Mouse (Mus musculus): ENCODE results near the gene Evi5. TPM values are rescaled to one million over a fixed set of nuclear protein-coding genes. Genes with fewer than 3 reads are reported as not detected.

Evi5 gene
- total and polyA plus RNA-seq, 3 experiments, result 15.7 to 61.6 (median 55.3) TPM

DNA sequence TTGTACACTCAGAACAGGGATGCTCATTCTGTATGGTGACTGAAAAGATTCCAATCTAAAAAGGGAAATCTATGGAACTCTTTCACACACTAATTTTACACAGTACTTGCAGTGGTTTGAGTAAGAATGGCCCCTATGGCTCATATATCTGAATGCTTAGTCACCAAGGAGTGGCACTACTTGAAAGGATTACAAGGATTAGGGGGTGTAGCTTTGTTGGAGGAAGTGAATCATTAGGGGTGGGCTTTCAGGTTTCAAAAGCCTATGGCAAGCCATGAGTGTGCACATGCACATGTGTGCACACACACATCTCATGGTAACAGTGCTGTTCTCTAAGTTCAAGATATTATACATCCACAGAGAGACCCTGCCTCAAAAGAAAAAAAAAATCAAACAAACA, 72.3 kb downstream of the Evi5 start:
- no peak for DNase-seq

DNA sequence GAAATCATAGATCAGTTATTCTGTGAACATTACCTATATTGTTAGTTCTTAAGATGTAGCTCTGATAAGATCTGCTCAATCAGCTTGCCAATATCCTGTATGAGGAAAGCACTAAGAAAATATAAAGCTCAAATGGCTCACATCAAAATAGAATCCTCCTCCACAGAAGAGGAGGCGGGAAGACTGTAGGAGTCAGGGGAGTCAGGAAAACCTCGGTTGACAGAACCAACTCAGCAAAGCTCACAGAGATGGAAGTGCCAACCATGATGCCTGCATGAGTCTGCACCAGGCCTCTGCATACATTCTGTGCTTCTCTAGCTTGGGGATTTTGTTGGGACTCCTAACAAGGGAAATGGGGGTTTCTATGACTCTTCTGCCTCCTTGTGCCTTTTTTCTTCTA, 73.7 kb downstream of the Evi5 start:
- no peak for DNase-seq

DNA sequence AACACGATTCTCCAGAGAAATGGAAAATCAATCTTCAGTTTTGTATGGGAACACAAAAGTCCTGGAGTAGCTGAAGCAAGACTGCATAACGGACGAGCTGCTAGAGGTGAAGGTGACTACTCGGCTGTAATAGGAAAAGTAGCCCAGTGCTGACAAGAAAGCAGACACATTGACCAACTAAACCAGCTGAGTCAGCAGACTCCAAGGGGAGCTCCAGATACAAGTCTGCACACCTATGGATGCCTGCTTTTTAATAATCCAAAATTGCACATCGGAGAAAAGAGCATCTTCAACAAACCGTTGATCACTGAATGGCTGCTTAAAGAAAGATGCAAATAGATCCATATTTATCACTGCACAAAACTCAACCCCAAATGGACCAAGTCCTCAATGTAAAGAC, 76.6 kb downstream of the Evi5 start:
- no peak for DNase-seq

DNA sequence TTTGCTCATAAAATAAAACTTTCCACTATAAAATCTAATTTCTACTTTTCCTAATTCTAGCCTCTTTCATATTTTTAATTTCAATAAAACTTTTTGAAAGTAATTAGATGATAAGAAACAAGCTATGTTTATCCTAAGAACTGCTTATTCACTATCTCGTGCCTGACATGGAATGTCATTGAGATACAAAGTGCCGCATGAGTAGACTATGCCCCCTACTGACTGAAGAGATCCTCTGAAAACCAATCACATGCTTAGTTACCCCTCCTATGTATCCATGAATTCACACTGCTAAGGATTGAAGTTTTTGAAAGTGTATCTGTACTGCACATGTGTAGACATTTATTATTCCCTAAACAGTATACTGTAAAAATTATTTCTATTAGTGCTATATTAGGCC, 81.0 kb downstream of the Evi5 start:
- DNase-seq, result no peak

DNA sequence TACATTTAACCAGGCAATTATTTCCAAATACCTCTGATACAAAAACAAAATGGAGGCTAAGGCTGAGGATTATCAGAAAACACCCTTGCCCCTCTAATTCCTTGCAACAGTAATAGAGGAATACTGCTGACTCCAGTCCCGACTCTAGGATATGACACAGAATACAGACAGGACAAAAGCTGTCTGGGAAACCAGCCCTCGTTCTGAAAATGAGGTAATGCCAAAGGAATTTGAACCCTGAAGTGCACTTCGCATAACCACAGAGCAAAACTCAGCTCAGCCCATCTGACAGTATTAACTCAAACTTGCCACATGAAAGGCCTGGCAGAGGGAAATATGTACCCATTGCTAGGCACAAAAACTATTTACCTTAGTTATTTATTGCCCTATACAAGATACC, 81.6 kb downstream of the Evi5 start:
- peak; percentile 48 for DNase-seq

DNA sequence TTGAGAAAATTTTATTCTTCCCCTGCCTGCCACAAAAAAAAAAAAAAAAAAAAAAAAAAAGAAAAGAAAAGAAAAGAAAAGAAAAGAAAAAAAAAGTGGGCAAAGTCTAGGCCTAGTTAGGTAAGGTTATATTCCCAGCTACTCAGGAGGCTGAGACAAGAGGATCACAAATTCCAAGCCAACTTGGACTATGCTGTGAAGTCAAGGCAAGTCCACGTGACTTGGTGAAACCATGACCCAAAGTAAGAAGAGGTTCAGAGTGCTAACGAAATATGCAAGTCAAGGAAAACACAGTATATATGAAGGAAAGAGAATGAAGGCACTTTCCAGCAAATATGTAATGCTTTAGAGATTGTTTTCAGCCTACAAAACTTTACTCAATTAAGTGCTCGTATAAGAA, 82.4 kb downstream of the Evi5 start:
- no peak for DNase-seq

DNA sequence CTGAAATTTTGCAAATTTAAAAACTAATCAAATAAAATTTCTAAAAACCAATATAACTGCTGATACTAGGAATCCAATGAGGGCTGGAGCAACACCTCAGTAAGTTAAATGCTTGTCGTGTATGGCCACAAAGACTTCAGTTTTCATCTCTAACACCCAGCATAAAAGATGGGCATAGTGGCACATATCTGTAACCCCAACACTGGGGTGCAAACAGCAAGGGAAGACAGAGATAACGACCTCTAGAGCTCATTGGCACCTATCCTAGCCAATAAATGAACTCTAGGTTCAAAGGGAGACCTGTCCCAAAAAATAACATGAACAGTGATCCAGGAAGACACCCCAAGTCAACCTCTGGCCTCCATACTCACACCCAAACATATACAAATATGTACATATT, 82.9 kb downstream of the Evi5 start:
- DNase-seq, result no peak

DNA sequence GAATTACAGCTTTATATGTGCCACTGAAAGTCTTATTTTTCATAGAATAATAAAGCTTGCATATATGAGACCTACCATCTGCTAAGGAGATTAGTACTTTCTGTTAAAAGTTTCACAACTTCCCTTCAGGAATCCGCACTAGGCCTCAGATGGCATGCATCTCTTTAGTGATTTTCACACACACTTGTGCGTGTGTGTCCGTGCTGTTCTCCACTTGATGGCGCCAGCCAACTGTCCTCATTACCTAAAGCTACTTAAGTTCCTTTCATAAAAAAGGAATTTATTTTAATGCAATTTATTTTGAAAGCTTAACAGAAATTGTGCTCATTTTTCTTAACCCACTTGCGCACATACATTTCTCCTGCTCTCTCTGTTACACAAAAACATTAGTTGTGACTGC, 85.4 kb downstream of the Evi5 start:
- no peak for DNase-seq

DNA sequence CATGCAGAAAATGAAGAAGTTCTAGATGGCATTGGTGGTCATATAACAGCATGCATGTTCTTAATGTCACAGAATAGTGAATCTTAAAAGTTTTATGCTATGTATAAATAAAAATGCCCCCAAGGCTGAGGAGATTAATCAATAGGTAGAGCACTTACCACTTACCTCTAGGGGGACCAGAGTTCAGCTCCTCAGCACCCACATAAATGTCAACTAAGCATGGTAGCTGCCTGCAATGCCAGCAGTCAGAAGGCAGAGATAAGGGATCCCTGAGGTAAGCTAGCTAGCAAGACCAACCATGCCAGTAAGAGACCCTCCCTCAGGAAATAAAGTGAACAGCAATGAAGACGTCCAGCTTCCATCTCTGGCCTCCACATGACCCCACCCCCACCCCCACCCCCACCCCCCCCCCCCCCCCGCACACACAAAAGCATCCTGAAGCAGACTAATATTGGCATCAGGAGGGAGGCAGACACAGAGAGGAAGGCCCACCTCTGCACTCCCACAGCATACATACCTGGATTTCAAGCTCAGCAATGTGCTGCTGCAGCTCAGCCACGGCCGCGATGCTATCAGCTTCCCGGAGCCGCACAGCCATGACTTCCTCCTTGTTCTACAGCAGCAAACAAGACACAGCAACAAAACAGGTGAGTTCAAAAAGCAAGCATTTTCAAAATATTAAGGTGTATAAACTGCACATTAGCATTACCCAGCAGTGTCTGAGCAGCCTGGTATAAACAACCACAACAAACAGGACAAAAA, 87.0 kb downstream of the Evi5 start:
- DNase-seq, result no peak

DNA sequence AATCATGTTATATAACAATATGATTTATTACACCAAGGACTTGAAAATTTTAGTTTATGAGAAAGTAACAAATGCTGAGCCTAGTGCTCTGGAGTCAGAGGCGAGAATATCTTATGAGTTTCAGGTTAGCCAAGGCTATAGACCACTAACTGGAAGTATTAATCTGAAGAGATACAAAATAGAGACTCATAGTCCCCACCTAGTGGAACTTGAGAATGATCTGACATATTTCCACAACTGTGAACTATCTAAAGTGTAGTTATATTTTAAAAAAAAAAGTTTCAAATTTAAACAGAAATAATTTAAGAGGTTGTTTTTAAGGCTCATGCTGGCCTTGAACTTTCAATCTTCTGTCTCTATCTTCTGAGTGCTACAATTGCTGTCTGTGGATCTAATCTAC, 92.5 kb downstream of the Evi5 start:
- no peak for DNase-seq

DNA sequence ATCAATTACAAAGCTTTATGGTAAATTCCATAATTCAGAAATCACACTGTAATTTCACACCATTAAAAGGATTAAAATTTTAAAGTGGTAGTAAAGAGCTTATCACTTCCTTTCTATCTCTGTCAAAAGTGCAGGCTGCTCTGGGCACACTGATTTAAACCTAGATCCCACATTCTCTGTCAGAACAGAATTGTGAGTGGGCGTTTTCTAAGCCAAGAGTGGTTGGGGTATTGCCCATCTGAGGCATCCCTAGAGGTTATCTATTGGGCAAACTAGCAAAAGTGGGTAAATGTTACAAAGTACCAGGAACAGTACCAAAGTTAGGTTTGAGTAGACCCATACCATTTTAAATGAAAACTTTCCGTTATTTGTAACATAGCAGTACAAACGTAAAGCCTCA, 96.1 kb downstream of the Evi5 start:
- DNase-seq, result no peak

DNA sequence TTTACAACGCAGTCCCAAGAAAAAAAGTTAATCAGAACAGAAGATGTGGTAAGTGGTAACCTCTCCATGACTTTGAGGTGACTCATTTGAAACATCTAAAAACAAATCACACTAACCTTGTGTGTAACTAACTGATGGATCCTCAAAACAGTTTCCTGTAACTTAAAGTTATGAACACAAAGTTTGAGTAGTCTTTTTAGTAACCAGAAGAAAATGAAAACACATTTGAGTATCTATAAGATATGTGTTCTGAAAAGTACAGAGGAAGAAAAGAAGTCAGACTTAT, 97.4 kb downstream of the Evi5 start:
- no peak for DNase-seq

DNA sequence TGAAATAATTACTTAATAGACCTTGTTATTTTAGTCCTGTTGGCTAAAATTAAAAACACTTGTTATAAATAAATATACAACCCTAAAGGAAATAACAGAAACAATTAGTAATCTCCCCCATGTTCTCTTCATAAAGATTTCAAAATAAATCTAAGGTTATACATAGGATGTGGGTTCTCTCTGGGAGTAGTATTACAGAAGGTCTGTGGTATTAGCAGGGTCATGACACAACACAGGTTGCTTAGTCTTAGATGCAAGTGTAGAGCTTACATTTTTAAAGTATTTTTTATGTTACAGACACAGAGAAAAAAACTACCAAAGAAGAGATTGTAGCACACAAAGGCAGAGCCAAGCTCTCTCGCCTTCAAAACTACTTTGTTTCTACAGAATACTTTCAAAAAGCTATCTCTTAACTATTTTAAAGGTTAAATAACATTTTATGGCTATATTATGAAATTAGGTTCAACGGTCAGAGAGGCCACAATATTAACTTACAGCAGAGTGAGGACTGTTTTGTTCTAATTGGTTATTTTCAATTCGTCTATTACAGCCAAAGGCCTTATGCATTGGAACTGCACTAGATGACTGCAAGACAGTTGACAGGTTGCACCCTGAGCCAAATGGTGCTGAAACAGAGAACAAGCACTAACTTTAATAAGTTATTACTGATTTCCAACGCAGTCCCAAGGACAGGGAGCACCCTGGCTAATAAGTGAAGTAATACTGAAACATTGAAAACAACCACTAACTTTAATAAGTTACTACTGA, 97.9 kb downstream of the Evi5 start:
- DNase-seq, result peak; percentile 13

DNA sequence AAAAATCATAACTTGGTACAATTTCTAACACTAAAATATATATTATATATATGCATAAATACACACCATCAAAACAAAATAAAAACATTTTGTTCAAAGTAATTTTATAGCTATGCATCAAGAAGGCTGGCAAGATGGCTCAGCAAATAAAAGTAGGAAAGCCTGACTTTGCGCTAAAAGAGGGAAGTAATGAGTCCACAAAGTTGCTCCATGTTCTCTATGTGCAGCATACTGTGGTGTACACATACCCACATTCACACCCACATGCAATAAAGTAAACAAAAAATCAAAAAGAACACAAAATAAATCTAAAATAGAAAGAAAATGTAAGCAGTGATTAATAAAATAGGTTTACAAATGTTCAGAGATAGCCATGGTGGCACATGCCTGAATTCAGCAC, 99.0 kb downstream of the Evi5 start:
- no peak for DNase-seq

DNA sequence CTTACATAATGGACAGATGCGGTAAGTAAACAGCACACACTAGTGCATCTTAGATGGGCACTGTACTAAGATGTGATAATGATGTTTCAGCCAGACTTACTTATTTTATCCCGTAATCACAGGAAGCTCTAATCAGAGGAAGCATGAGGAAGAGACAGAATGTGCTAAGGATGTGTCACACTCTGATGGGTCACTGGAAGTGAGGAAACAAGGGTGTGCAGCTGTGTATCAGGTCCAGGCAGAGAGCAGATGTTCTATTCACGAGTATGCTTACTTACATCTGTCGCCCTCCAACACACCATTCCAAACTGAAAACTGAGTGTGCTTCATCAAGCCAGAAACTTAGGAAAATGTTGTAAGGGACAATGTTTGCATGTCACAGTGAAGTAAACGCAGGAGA, 102.9 kb downstream of the Evi5 start:
- no peak for DNase-seq

DNA sequence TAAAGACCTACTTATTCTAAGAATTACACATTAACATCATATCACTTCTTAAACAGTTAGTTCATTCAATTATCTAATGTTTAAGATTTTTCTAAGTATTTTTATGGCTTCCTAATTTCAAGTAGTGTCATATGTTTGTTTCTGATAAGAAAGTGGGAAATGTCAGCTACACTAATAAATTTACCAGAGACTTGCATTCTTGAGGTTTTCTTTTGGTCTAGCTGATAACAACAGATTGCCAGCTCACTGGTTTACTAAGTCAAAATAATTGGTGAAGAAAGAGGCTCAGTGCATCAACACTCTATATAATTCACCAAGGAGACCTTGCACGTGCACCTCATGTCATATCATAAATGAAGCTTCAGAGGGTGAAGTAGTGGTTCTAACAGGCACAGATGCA, 106.7 kb downstream of the Evi5 start:
- no peak for DNase-seq

DNA sequence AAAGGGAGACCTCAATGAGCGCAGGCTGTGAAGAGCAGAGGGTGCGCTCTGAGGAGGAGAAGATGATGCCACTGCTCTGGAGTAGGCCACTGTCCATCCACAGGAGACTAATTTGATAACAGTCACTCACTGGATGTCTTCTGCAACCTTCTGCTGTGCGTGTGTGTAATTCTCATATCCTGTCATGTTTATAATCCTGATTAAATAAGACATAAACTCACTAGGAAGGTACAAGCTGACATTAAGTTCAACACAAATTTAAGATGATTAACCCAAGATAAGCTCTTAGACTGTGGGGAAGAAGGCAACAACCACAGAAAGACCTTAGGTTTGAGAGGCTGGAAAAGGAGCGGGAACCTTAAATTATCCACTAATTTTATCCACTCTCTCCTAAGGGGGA, 109.0 kb downstream of the Evi5 start:
- no peak for DNase-seq

DNA sequence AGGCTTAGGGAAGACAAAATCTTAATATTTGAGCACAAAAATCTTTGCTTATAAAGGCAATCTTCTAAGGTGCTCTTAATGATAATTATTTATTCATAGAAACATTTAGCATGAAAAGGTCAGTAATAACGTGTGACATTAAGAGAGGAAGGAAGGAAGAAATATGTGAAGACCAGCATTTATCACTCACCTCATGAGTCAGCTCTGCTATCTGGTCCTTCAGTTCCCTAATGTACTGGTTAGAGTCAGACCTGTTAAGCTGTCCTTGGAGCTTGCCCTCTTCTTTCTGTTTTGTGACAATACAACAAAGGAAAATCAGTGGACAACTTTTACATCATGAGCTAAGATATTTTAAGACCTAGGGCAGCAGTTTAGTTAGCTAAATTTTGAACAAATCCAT, 110.4 kb downstream of the Evi5 start:
- DNase-seq, result no peak

DNA sequence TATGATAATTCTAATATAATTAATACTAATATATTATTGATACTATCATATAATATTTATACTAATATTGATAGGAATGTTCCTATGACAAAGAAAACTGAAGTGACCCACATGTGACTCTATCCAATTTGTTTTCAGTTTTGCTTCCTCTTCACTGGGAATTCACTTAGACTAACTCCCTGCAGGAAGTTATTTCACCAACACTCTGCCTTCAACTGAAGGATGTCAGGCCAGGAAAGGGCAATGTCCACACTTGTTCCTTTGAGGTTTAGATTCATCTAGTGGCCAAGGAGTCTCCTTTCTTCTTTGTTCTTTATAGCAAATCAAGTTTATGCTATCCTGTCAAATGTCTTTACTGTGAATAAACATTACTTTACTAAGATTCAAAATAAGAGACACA, 111.2 kb downstream of the Evi5 start:
- DNase-seq, result no peak

DNA sequence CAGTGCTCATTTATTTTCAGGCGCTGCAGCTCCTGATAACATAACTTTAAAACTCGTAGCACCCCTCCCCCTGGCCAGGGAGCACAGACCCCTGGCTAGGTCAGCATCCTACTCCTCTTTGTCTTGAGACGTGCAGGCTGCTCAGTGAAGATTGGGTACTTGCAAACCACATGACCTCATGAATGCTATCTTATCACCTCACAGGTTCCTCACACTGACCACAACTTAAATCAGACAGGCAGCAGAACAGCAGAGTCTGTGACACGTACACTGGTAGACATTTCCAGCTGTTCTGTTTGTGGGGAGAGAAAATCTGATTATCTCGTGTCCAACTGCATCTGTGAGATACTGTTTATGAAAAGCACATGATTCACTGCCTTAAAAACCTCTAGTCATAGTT, 115.8 kb downstream of the Evi5 start:
- DNase-seq, result no peak

DNA sequence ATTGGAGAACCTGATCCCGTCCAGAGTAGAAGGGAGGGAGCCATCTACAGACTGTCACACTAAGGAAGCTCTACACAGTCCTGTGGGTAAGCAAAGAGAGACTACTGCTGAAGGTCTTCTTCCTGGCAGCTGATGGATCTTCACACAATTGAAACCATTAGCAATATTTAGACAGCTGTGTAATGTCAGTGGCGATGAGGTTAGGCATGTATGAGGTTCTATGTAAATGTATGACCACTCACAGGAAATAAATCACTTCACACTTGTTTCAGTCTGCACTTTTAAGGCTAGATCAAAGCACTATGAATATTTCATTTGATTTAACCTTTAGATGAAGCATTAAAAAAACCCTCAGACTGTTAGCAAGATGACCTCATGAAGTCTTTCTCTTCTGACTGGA, 118.8 kb downstream of the Evi5 start:
- no peak for DNase-seq

DNA sequence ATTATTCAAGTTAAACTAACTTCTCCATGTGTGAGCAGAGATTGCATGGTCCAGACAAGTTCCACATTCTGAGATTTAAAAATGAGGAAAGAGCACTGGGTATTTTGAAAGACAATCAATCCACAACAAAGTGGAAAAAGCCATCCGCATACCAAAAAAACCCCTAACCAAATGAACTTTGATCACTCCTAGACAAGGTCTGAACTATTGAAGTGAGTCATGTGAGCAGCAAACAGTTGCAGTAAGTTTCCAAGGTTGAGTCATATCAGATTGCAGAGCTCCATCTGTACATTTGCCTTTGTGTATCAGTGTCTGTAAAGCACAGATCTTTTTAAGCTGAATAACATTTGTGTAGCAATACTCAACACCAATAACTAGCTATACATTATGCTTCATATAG, 120.2 kb downstream of the Evi5 start:
- no peak for DNase-seq

DNA sequence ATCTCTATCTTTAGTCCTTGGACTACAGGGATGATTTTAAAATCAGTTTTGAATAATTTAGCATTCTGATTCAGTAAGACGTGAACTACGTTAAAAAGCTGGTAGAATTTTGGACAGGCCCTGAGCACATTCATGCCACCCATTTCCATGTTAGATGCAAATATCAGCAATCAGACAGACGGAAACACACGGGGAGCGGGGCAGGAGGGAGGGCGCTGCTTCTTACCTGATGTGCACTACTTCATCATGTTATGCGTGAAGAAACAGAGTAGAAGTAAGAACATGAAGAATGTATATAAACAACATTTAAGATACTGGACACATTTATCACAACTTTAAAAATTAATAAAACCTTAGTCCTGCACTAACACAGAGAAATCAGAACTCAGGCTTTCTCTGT, 121.3 kb downstream of the Evi5 start:
- no peak for DNase-seq

DNA sequence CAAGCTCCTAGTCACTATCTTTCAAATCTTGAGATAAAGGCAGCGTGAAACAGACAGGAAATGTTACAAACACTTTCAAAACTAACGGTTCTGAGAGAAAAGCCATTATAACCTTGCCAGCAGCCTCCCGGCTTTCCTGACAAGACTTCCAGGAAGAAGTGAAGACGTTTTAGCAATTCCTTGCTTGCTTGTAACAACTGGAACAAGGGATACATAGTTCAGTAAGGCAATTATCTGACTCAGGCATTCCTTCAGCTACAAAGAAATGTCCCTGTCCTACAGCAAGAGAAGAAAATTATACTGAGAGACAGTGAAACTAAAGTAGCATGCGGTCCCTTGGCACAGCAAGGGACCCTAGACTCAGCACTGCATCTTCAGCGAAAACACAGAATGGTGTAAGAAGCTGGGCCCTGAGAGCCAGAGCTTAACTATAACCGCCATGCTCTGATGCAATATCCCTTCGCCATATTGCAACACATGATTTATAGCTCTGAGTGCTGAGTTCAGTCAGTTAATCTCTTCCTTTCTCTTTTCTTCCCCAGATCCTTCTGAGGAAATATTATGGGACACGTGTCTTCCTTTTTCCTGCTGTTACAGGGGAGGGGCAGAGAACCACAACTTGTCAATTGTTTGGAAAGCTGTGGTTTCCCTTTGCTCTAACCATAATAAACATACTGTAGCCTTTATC, 125.5 kb downstream of the Evi5 start:
- peak; percentile 52 for DNase-seq
